Mouse (Mus musculus): Measurements from ENCODE around the gene Haus2. TPM values are rescaled to one million over a fixed set of nuclear protein-coding genes. Genes with fewer than 3 reads are reported as not detected.
"Not testable (repeated sequence)": the region's sequence is repeated elsewhere in the genome, so short reads cannot be mapped to it uniquely, and the experiment has no call there.

The Haus2 gene
- polyA plus RNA-seq, 1 experiment, result not detected

DNA sequence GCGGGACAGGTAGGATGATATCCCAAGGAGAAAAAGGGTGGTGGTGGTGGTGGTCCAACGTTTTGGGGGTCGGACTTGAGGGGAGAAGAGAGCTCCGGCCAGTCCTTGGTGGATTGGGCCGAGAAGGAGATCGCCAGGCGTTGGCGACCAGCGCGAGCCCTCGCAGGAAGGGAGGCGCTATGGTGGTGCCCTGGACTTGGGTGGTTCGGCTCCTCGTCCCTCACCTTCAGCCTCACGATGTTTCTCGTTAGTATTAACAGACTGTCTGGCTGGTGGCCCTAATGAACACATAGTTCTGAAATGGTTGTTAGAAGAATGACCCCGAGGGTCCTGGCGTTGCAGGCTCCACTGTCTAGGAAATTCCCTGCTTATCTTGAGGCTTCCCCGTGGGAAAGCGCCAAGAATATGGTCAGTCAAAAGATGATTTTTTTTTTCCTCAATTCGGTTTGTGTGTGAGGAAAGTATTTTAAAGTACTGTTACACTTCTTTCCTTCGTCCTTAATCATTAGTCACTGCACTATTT lies 41.3 kb upstream of the Haus2 start:
- WGBS, result under 1% methylated on average over 22 of the region's 22 CpGs
- TF ChIP-seq POLR2A (IDR thresholded peaks at IDR 0.05; ENCODE audit: insufficient read depth, low read depth, low read length) (no peak), CTCF (IDR thresholded peaks at IDR 0.05; ENCODE audit: insufficient read depth, low read depth, low read length) (no peak)

DNA sequence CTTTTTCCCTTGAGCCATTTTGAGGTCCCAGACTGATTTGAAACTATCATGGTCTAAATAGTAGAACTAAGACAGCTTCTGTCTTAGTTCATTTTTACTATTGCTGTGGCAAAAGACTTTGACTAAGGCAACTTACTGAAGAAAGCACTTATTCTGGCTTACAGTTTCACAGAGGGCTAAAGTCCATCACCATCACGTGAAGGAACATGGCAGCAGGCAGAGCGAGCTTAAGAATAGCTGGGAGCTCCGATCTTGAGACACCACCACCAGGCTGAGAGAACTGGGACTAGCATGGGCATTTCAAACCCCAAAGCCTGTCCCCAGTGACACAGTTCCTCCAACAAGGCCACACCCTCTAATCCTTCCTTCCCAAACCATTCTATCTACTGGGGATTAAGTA lies 38.1 kb upstream of the Haus2 start:
- Histone ChIP-seq H3K27ac (ENCODE audit: insufficient read depth, low read depth, low read length) (no peak overlapping the region), H3K4me1 (ENCODE audit: control insufficient read depth, insufficient read depth, low read length) (no peaks in the 10 kb centered on the region), H3K4me3 (ENCODE audit: insufficient read depth, low read depth, low read length) (no peak overlapping the region)
- no peak for TF ChIP-seq POLR2A (IDR thresholded peaks at IDR 0.05; ENCODE audit: insufficient read depth, low read depth, low read length)
- no peak for TF ChIP-seq CTCF (IDR thresholded peaks at IDR 0.05; ENCODE audit: insufficient read depth, low read depth, low read length)
- WGBS, result 94% methylated on average over 3 of the region's 3 CpGs

More for the DNA sequence above, 41.3 kb upstream of the Haus2 start:
- Histone ChIP-seq H3K4me1 (ENCODE audit: control insufficient read depth, insufficient read depth, low read length) (no peaks in the 10 kb centered on the region), H3K4me3 (ENCODE audit: insufficient read depth, low read depth, low read length) (peak overlapping the region; percentile 84), H3K27ac (ENCODE audit: insufficient read depth, low read depth, low read length) (peak overlapping the region; percentile 27; the same call in 1 of the 2 replicates)

DNA sequence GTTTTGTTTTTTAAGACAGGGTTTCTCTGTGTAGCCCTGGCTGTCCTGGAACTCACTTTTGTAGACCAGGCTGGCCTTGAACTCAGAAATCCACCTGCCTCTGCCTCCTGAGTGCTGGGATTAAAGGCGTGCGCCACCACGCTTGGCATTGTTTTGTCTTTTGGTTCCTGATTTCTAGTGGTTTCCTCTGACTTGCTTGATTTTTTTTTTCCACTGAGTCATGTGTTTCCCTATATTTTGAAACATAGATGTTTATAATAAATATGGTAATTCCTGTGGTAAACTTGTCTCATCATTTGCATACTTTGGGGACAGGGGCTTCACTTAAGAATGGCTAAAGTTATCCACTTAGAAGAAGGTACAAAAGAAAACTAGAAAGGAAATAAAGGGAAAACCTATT lies 37.0 kb upstream of the Haus2 start:
- not testable (repeated sequence) for H3K27ac ChIP-seq (ENCODE audit: insufficient read depth, low read depth, low read length); H3K4me1 ChIP-seq (ENCODE audit: control insufficient read depth, insufficient read depth, low read length); H3K4me3 ChIP-seq (ENCODE audit: insufficient read depth, low read depth, low read length)
- WGBS, result 96% methylated on average over 3 of the region's 3 CpGs

DNA sequence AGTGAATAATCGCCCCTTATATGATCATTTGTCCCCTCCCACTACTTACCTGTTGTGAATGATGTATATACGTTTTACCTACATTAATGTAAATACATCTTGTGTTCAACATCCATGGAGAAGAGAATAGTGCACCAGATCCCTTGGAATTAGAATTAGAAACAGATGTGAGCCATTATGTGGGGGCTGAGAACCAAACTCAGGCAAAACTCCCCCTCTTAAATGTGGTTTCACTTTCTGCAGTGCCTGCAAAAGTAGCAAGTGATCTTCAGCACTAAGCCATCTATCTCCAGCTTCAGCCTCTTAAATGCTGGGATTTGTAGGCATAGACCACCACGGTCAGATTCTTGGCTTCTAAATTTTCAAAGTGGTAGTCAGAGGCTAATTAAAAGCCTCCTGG lies 34.1 kb upstream of the Haus2 start:
- Histone ChIP-seq H3K27ac (ENCODE audit: insufficient read depth, low read depth, low read length) (no peak overlapping the region), H3K4me3 (ENCODE audit: insufficient read depth, low read depth, low read length) (no peak overlapping the region), H3K4me1 (ENCODE audit: control insufficient read depth, insufficient read depth, low read length) (no peaks in the 10 kb centered on the region)
- no peak for TF ChIP-seq CTCF (IDR thresholded peaks at IDR 0.05; ENCODE audit: insufficient read depth, low read depth, low read length)
- WGBS, result 78% methylated on average over 3 of the region's 3 CpGs

DNA sequence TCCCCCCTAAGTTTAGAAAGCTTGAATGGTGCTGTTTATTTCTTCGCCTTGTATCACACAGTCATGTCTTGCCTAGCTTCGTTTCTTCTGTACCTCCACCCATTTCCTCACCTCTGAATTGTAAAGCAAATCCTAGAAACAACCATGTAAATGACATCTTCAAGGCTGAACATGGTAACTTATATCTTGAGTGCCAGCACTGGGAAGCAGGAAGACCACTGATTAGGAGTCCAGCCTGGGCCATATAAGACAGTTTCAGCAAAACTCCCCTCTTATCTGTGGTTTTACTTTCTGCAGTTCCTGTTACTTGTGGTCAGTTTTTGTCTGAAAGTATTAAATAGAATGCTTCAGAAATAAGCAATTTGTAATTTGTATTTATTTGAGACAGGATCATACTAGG lies 33.2 kb upstream of the Haus2 start:
- Histone ChIP-seq H3K4me1 (ENCODE audit: control insufficient read depth, insufficient read depth, low read length) (no peaks in the 10 kb centered on the region), H3K27ac (ENCODE audit: insufficient read depth, low read depth, low read length) (no peak overlapping the region), H3K4me3 (ENCODE audit: insufficient read depth, low read depth, low read length) (no peak overlapping the region)
- no peak for TF ChIP-seq CTCF (IDR thresholded peaks at IDR 0.05; ENCODE audit: insufficient read depth, low read depth, low read length)
- TF ChIP-seq POLR2A (IDR thresholded peaks at IDR 0.05; ENCODE audit: insufficient read depth, low read depth, low read length), result no peak
- WGBS, result 83% methylated on average over 2 of the region's 2 CpGs

DNA sequence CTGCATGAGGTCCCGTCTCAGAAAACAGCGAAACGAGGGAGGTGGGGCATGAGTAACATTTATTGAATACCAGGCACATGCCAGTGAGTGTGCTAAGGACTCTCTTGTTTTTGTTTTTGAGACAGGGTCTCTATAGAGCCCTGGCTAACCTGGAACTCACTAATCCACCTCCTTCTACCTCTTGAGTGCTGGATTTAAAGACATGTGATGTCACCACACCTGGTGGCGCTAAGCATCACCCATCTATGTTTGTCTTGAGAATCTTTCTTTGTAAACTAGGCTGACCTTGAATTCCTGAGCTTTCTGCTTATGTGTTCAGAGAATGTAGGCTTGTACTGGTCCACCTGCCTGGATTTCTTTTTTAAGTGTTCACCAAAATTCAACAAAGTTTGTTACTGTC lies 31.4 kb upstream of the Haus2 start:
- no peak overlapping the region for H3K4me3 ChIP-seq (ENCODE audit: insufficient read depth, low read depth, low read length)
- no peak overlapping the region for H3K27ac ChIP-seq (ENCODE audit: insufficient read depth, low read depth, low read length)
- WGBS, result 67% methylated on average over 4 of the region's 4 CpGs
- H3K4me1 ChIP-seq (ENCODE audit: control insufficient read depth, insufficient read depth, low read length), result no peaks in the 10 kb centered on the region
- TF ChIP-seq POLR2A (IDR thresholded peaks at IDR 0.05; ENCODE audit: insufficient read depth, low read depth, low read length) (no peak), CTCF (IDR thresholded peaks at IDR 0.05; ENCODE audit: insufficient read depth, low read depth, low read length) (no peak)

DNA sequence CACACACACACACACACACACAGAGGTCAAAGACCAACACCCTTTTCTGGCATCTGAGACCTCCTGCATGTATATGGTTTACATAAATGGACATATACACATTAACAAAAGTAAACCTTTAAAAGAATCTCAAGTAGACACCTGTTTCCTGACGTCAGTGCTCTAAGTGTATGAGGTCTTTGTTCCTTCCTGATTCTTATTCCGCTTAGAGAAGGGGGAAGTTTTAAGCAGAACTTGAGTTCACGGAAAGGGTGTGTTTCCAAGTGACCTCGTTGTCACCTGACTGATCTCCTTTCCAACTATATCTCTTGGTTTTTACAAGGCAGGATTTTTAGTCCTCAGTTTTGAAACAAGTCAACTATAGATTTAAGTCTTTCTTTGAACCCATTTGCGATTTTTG lies 30.9 kb upstream of the Haus2 start:
- TF ChIP-seq POLR2A (IDR thresholded peaks at IDR 0.05; ENCODE audit: insufficient read depth, low read depth, low read length) (no peak), CTCF (IDR thresholded peaks at IDR 0.05; ENCODE audit: insufficient read depth, low read depth, low read length) (no peak)
- no peak overlapping the region for H3K4me3 ChIP-seq (ENCODE audit: insufficient read depth, low read depth, low read length)
- no peak overlapping the region for H3K27ac ChIP-seq (ENCODE audit: insufficient read depth, low read depth, low read length)
- 79% methylated on average over 5 of the region's 5 CpGs for WGBS
- no peaks in the 10 kb centered on the region for H3K4me1 ChIP-seq (ENCODE audit: control insufficient read depth, insufficient read depth, low read length)

DNA sequence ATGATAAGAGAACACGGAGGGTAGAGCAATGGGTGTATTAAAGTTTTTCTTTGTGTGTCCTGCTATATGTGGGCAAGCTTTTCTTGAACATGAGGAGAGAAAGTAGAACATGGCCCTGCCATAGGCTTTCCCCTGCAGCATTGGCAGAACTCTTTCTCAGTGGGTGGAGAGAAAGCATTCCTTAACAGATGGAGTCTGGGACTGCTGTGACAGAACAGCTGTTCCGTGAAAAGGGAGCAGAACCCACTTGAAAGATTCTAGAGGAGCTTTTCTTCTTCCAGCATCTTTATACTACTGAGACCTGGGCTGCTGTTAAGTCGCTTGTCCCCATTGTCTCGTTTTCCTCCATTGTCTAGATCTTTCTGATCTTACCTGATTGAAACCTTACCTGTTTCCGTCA lies 19.4 kb upstream of the Haus2 start:
- WGBS, result 78% methylated on average over 5 of the region's 5 CpGs

DNA sequence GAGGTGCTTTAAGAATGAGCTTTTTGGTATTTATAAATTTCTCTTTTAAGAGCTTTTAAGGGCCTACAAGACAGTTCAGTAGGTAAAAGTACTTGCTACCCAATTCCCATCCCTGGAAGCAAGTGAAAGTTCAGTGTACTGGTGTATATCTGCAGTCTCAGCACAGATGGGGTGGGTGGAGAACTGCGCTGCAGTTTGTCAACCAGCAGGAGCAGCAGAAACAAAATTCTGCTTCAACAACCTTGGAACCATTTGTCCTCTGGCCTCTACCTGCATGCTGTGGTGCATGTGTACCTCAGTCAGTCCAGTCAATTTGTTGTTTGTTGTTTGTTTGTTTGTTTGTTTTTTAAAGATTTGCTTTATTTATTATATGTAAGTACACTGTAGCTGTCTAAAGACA lies 17.0 kb upstream of the Haus2 start:
- 91% methylated on average over 1 of the region's 1 CpGs for WGBS
- H3K4me1 ChIP-seq (ENCODE audit: control insufficient read depth, insufficient read depth, low read length), result no peaks in the 10 kb centered on the region
- H3K4me3 ChIP-seq (ENCODE audit: insufficient read depth, low read depth, low read length), result no peak overlapping the region
- no peak overlapping the region for H3K27ac ChIP-seq (ENCODE audit: insufficient read depth, low read depth, low read length)
- TF ChIP-seq CTCF (IDR thresholded peaks at IDR 0.05; ENCODE audit: insufficient read depth, low read depth, low read length) (no peak), POLR2A (IDR thresholded peaks at IDR 0.05; ENCODE audit: insufficient read depth, low read depth, low read length) (no peak)

More for the DNA sequence above, 19.4 kb upstream of the Haus2 start:
- H3K4me1 ChIP-seq (ENCODE audit: control insufficient read depth, insufficient read depth, low read length), result no peaks in the 10 kb centered on the region
- no peak overlapping the region for H3K4me3 ChIP-seq (ENCODE audit: insufficient read depth, low read depth, low read length)
- TF ChIP-seq POLR2A (IDR thresholded peaks at IDR 0.05; ENCODE audit: insufficient read depth, low read depth, low read length) (no peak), CTCF (IDR thresholded peaks at IDR 0.05; ENCODE audit: insufficient read depth, low read depth, low read length) (no peak)
- H3K27ac ChIP-seq (ENCODE audit: insufficient read depth, low read depth, low read length), result no peak overlapping the region

DNA sequence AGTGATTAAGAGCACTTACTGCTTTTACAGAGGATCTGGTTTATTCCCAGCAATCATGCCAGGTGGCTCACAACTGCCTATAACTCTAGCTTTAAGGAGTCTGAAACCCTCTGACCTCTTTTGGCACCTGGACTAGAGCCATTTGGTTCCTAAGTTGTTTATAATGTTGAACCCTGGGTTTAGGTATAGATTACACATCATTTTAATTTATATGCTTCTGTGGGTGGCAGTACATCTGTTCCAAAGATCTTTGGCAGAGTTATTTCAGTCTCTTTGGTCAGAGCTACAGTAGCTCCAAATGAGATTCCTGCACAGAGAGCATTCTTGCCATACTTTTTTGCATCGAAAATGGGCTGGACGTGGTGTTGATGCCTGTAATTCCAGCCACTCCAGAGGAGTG lies 11.4 kb upstream of the Haus2 start:
- WGBS, result 89% methylated on average over 2 of the region's 2 CpGs
- Histone ChIP-seq H3K4me1 (ENCODE audit: control insufficient read depth, insufficient read depth, low read length) (no peaks in the 10 kb centered on the region), H3K4me3 (ENCODE audit: insufficient read depth, low read depth, low read length) (no peak overlapping the region), H3K27ac (ENCODE audit: insufficient read depth, low read depth, low read length) (no peak overlapping the region)
- TF ChIP-seq POLR2A (IDR thresholded peaks at IDR 0.05; ENCODE audit: insufficient read depth, low read depth, low read length) (no peak), CTCF (IDR thresholded peaks at IDR 0.05; ENCODE audit: insufficient read depth, low read depth, low read length) (no peak)
